ENCODE assay signal across 26 mouse cellular contexts in the genomic region with DNA sequence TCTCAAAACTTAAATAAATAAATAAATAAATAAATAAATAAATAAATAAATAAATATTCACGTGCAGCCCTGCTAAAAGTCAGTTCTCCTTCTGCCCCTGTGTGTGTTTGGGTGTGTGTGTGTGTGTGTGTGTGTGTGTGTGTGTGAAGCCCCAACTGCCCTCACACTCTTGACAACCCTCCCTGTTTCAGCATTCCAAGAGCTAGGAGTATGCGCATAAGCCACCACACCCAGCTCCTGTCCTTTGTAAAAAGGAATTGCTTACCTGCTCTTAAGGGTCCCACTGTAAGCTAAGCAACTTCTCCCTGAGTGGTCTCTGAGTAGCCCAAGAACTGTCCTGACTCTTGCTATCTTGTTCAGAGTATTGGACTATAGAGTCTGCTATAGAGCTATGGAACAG.
"Had no signal": no experiment of that assay in that cellular context is flagged by ENCODE, and none has a peak within 500 bp of the region (broad histone marks: within the 10 kb centered on the region; RNA-seq: fewer than 3 reads in every experiment).

No protein-coding gene starts in this region.

- DNase-seq: cerebellum, adult 9-11 months; cerebellum, postnatal 10 days; cerebellum, postnatal 14 days; cerebellum, postnatal 25 days; cerebellum, postnatal 36 days; embryo, embryonic 11 days; forebrain, postnatal 0 days; gastrocnemius, adult 2 months; gastrocnemius, postnatal 10 days; gastrocnemius, postnatal 14 days; gastrocnemius, postnatal 25 days; gastrocnemius, postnatal 36 days; heart, adult 11 months; heart, adult 18-20 months; heart, adult 2 months had no signal

- H3K9ac ChIP-seq: embryonic facial prominence, embryonic 12.5 days; embryonic facial prominence, embryonic 13.5 days; embryonic facial prominence, embryonic 15.5 days; forebrain, embryonic 13.5 days; forebrain, embryonic 15.5 days; forebrain, postnatal 0 days had no signal

- H3K4me1 ChIP-seq: embryonic facial prominence, embryonic 12.5 days; embryonic facial prominence, embryonic 13.5 days; forebrain, embryonic 15.5 days; heart, embryonic 10.5 days had no signal

- H3K36me3 ChIP-seq: embryonic facial prominence, embryonic 10.5 days; embryonic facial prominence, embryonic 12.5 days; embryonic facial prominence, embryonic 13.5 days; embryonic facial prominence, embryonic 15.5 days; forebrain, embryonic 10.5 days; forebrain, embryonic 15.5 days; heart, embryonic 10.5 days had no signal

- H3K4me2 ChIP-seq: embryonic facial prominence, embryonic 12.5 days; embryonic facial prominence, embryonic 13.5 days; embryonic facial prominence, embryonic 15.5 days; forebrain, embryonic 13.5 days; forebrain, embryonic 15.5 days had no signal

- H3K27me3 ChIP-seq: embryonic facial prominence, embryonic 12.5 days; embryonic facial prominence, embryonic 13.5 days; embryonic facial prominence, embryonic 15.5 days; forebrain, embryonic 13.5 days; forebrain, embryonic 15.5 days had no signal

- H3K27ac ChIP-seq: embryonic facial prominence, embryonic 10.5 days; embryonic facial prominence, embryonic 12.5 days; embryonic facial prominence, embryonic 13.5 days; embryonic facial prominence, embryonic 15.5 days; forebrain, embryonic 10.5 days; forebrain, embryonic 13.5 days; forebrain, embryonic 15.5 days; gastrocnemius, adult 2 months; heart, adult 2 months; heart, embryonic 10.5 days had no signal

- ATAC-seq: forebrain, embryonic 13.5 days; forebrain, embryonic 14.5 days; forebrain, embryonic 15.5 days; forebrain, embryonic 16.5 days; forebrain, postnatal 0 days had no signal

- H3K4me3 ChIP-seq: embryonic facial prominence, embryonic 10.5 days; embryonic facial prominence, embryonic 12.5 days; embryonic facial prominence, embryonic 13.5 days; embryonic facial prominence, embryonic 15.5 days; erythroblast, embryonic 14.5 days; forebrain, embryonic 10.5 days; forebrain, embryonic 13.5 days; forebrain, embryonic 15.5 days; gastrocnemius, adult 2 months; heart, adult 2 months; heart, embryonic 10.5 days had no signal

- H3K9me3 ChIP-seq: embryonic facial prominence, embryonic 10.5 days; embryonic facial prominence, embryonic 12.5 days; embryonic facial prominence, embryonic 15.5 days; forebrain, embryonic 10.5 days; forebrain, embryonic 13.5 days; forebrain, embryonic 15.5 days; heart, embryonic 10.5 days had no signal
